Mouse (Mus musculus) gastrocnemius, postnatal 14 days (tissue): ENCODE measurements around the gene Ccdc85c. TPM values are rescaled to one million over a fixed set of nuclear protein-coding genes. Genes with fewer than 3 reads are reported as not detected.

ENCODE experiments used
- DNase-seq: peaks from one replicate; pipeline ENCODE4 v3.0.0; 2021; ENCODE audit warnings: mixed read lengths
- intact Hi-C: fragments of 180-260 bp; cut with DNase I; formaldehyde crosslinking; loops from one replicate; pipeline ENCODE4 v1.15.1; 2025; ENCODE audit warnings: low total_unique reads
- total RNA-seq, 2 experiments: library from RNA; stranded (reverse); gene quantifications; 2 replicates each; pipeline ENCODE4 v1.2.3; 2021

The Ccdc85c gene
- total RNA-seq, 2 experiments from 2014 or later: 5.4 to 5.7 TPM

- DNase-seq: no peak
Observed at GRCm38 (mm10) chr12:108303778-108304365, 28.6 kb upstream of the Ccdc85c start.

DNA sequence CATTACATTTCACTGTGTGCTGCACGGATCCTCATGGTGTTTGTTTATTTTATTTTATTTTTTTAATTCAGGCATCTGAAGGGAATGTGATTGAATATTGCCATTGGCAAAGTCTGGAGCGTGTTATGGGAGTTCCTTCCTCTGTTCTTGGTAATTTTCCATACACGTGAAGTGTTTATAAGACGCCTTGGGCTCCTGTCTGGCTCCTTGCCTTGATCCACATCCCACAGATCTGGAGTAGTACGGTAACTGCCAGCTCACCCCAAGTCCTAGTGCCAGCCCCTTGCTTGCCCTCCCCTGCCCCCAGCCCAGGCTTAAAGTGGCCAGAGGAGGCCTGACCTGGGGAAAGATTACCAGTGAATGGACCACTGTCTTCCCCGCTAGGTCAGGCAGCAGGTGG lies 25.8 kb upstream of the Ccdc85c start:
- no peak for DNase-seq
- intact Hi-C loops: no loop called here

More at GRCm38 (mm10) chr12:108303778-108304365, 28.6 kb upstream of the Ccdc85c start:
- intact Hi-C loops: no loop called here

GRCm38 (mm10) chr12:108297033-108297432 lies 21.8 kb upstream of the Ccdc85c start:
- DNase-seq: no peak
- intact Hi-C loops: no loop called here

GRCm38 (mm10) chr12:108294620-108295019 lies 19.4 kb upstream of the Ccdc85c start:
- intact Hi-C loops: loop anchor here (2.0 kb wide), 1 partner anchor 86 kb away; no protein-coding TSS in a partner anchor
- no peak for DNase-seq

- peak; percentile 71 for DNase-seq
- intact Hi-C loops: no loop called here
Observed at GRCm38 (mm10) chr12:108292957-108293356, 17.7 kb upstream of the Ccdc85c start.

GRCm38 (mm10) chr12:108292419-108292818 lies 17.2 kb upstream of the Ccdc85c start:
- no peak for DNase-seq
- intact Hi-C loops: no loop called here

- DNase-seq: no peak
- intact Hi-C loops: loop anchor here (2.0 kb wide), 1 partner anchor 78 kb away; no protein-coding TSS in a partner anchor
Observed at GRCm38 (mm10) chr12:108288127-108288880, 13.1 kb upstream of the Ccdc85c start.

DNA sequence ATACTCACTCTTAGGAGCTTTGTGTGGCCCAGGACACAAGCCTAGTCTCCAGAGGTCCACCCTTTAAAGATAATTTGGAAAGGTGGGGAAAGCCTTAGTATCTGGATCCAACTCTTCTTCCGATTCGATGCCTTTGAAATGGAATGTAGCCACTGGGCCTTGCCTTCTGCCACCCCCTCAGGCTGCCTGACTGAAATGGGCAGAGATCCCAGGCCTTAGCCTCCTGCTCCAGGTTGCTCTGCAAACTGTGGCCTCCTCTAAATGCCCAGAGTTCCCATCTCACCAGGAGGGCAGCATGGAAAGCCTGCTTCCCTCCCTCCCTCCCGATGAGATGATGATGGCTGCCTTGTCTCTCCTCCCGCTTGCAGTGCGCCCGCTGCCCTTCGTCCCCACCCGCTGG lies 11.8 kb upstream of the Ccdc85c start:
- intact Hi-C loops: no loop called here
- no peak for DNase-seq

DNA sequence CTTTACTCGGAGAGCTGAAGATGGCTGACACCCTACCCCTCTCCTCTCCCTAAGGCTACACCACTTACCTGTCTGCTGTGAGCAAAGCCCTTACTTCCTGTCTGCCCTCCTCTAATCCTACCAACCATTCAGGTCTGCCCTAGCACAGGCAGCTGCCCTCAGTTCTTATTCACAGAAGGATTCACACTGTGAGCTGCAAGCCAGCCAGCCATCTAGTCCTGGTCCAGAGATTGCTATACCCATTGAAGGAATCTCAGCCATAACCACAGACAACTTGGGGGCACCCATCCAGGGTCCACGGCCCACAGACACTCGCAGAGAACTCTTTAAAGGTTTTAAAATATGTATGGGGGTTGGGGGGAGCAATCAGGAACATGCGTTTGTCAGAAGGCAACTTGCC lies 11.2 kb upstream of the Ccdc85c start:
- intact Hi-C loops: no loop called here

DNA sequence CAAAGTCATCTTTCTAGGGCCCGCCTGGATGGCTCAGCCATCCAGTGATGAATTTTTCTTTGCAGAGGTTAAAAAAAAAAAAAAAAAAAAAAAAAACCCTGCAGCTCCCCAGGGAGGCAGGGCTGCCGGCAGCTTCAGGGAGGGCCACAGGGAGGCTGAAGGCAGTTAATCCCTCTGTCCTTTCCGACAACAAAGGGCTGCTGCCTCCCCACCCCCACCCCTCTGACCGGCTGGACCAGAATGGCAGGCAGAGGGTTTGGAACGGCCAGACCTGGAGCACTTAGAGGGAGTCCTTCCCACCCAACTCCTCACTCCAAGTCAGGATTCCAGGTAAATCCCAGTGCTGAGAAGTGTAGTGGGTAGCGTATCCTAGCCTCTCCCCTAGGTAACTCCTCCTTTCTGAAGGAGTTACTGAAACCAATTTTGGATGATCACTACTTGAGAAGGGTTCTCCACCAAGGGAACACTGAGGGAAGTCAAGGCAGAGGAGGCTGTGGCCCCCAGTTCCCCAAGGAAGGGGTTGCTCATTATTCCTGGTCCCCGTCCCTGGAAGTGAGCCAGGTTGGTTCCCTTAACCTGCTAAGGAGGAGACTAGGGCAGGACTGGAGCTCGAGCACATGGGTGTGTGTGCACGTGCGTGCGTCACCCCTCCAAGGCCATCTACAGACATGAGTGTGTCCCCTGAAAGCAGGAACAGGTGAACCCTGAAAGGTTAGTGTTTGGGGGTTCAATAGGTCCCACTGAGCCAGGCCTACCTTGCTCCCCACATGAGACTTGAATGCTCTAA lies 10.2 kb upstream of the Ccdc85c start:
- no peak for DNase-seq
- intact Hi-C loops: no loop called here

More for the DNA sequence above, 11.2 kb upstream of the Ccdc85c start:
- no peak for DNase-seq

GRCm38 (mm10) chr12:108284455-108285224 lies 9.4 kb upstream of the Ccdc85c start:
- intact Hi-C loops: no loop called here
- no peak for DNase-seq

- no peak for DNase-seq
- intact Hi-C loops: no loop called here
Observed at GRCm38 (mm10) chr12:108278221-108278918, 3.1 kb upstream of the Ccdc85c start.

- intact Hi-C loops: no loop called here
- DNase-seq: no peak
Observed at GRCm38 (mm10) chr12:108277341-108277841, 2.2 kb upstream of the Ccdc85c start.

GRCm38 (mm10) chr12:108275920-108276822 lies 946 bp upstream of the Ccdc85c start:
- intact Hi-C loops: loop anchor here (2.0 kb wide), 1 partner anchor 55 kb away; no protein-coding TSS in a partner anchor
- peak; percentile 45 for DNase-seq

DNA sequence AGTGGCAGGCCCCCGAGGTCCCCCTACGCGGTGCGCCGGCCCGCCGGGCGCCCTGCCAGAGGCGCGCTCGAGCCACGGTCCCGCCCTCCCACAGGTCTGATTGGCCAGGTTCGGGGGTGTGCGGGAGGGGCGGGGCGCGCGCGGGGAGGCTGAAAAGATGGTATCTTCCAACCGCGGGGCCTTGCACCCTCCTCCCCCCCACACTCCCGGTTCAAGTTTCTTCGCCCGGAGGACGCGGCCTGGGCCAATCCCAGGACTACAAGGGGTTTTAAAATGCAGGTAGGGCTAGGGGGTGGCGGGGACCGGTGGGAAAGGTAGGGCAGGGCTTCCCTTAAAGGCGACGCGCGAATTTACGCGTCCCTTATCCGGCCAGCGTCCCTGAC lies 274 bp upstream of the Ccdc85c start:
- DNase-seq: peak; percentile 97
- intact Hi-C loops: loop anchor here (2.0 kb wide), 1 partner anchor 55 kb away; no protein-coding TSS in a partner anchor

GRCm38 (mm10) chr12:108274313-108274595 lies 971 bp downstream of the Ccdc85c start:
- intact Hi-C loops: loop anchor here (2.0 kb wide), 1 partner anchor 57 kb away; no protein-coding TSS in a partner anchor

GRCm38 (mm10) chr12:108273466-108274312 lies 1.5 kb downstream of the Ccdc85c start:
- no peak for DNase-seq
- intact Hi-C loops: loop anchor here (2.0 kb wide), 1 partner anchor 57 kb away; no protein-coding TSS in a partner anchor

More at GRCm38 (mm10) chr12:108274313-108274595, 971 bp downstream of the Ccdc85c start:
- DNase-seq: no peak
